Mouse (Mus musculus) small intestine, adult 10 weeks (tissue): Measurements from ENCODE around the gene Ptchd1. TPM values are rescaled to one million over a fixed set of nuclear protein-coding genes. Genes with fewer than 3 reads are reported as not detected.

ENCODE experiments used
- polyA plus RNA-seq: library from polyadenylated mRNA; stranded (reverse); fragments of 350-450 nt; fragmentation: Illumina TruSeq; extraction: RNeasy Lipid Tissue Mini Kit (QIAGEN cat#74804); gene quantifications from one replicate; pipeline ENCODE4 v1.2.3, GENCODE M21; 2014; ENCODE audit warnings: low replicate concordance

Ptchd1 gene
- 0.15 TPM for polyA plus RNA-seq

GRCm38 (mm10) chrX:155623701-155624281, at the start of gene Ptchd1:
Gene Ptchd1, minus strand, starts transcription at chrX:155623814.

GRCm38 (mm10) chrX:155624341-155624841, 777 bp upstream of the Ptchd1 start, which contains the start of gene Gm15155:
Gene Gm15155, plus strand, starts transcription at chrX:155624741.

Other genes starting within 250 kb of the Ptchd1 start
- gene Gm15155, start 927 bp upstream of the Ptchd1 start, polyA plus RNA-seq, result not detected